Mouse (Mus musculus) hindbrain, embryonic 14.5 days (tissue): ENCODE measurements around the gene Abcc9. TPM values are rescaled to one million over a fixed set of nuclear protein-coding genes. Genes with fewer than 3 reads are reported as not detected.

Source experiments
- ATAC-seq: fragments of 200-750 bp; cut with Nextera tagmentation; 2 replicates; pipeline ENCODE4 v1.8.0; 2017; ENCODE audit warnings: moderate number of reproducible peaks, mild to moderate bottlenecking, moderate TSS enrichment, moderate library complexity; ENCODE audit not compliant: low FRiP score
- DNase-seq: peaks from one replicate; pipeline ENCODE4 v3.0.0-alpha.2; 2015; ENCODE audit warnings: low spot score
- H3K27ac ChIP-seq: fragments of 300-500 bp; sonication (generic); 2 replicates; pipeline ENCODE4 v1.5.1; 2014; ENCODE audit warnings: mild to moderate bottlenecking, moderate library complexity
- H3K27me3 ChIP-seq: fragments of 300-500 bp; sonication (generic); 2 replicates; pipeline ENCODE4 v1.6.1; 2014; ENCODE audit warnings: mild to moderate bottlenecking, low read length, mixed read lengths; ENCODE audit not compliant: control insufficient read depth, insufficient read depth
- H3K36me3 ChIP-seq: fragments of 300-500 bp; sonication (generic); replicated peaks from 2 replicates; pipeline ENCODE4 v1.6.1; 2014; ENCODE audit not compliant: control insufficient read depth, insufficient read depth
- H3K4me1 ChIP-seq: fragments of 300-500 bp; sonication (generic); replicated peaks from 2 replicates; pipeline ENCODE4 v1.6.1; 2014; ENCODE audit warnings: antibody characterized with exemption, low read length, mixed read lengths; ENCODE audit not compliant: control insufficient read depth, insufficient read depth
- H3K4me2 ChIP-seq: fragments of 300-500 bp; sonication (generic); replicated peaks from 2 replicates; pipeline ENCODE4 v1.6.1; 2014; ENCODE audit warnings: mild to moderate bottlenecking, moderate library complexity
- H3K4me3 ChIP-seq: fragments of 300-500 bp; sonication (generic); replicated peaks from 2 replicates; pipeline ENCODE4 v1.5.1; 2014; ENCODE audit warnings: mild to moderate bottlenecking, low read length
- H3K9ac ChIP-seq: fragments of 300-500 bp; sonication (generic); 2 replicates; pipeline ENCODE4 v1.6.1; 2014
- H3K9me3 ChIP-seq: fragments of 300-500 bp; sonication (generic); 2 replicates; pipeline ENCODE4 v1.6.1; 2016; ENCODE audit warnings: low read length; ENCODE audit not compliant: control insufficient read depth
- WGBS: fragments of 180-500 bp; shearing (Covaris S2); extraction: QIAGEN DNeasy Blood & Tissue Kit; methylation state at CpG from one replicate; pipeline ENCODE4 v1.1.7; 2014; 5-methylcytosine and 5-hydroxymethylcytosine counted together
- polyA plus RNA-seq: library from polyadenylated mRNA; unstranded; fragments of >200 nt; fragmentation: Nextera tagmentation; extraction: Ambion mirVana; gene quantifications from 2 replicates; pipeline ENCODE4 v1.2.1, GENCODE M21; 2014

The Abcc9 gene
- polyA plus RNA-seq, 1 experiment from 2014 or later, result 4.9 TPM

GRCm38 (mm10) chr6:142738225-142738624, 36.1 kb upstream of the Abcc9 start:
- H3K4me3 ChIP-seq, result no peak overlapping the region
- no peaks in the 10 kb centered on the region for H3K9me3 ChIP-seq
- no peaks in the 10 kb centered on the region for H3K36me3 ChIP-seq
- no peak overlapping the region for H3K4me2 ChIP-seq
- 93% methylated on average over 2 of the region's 2 CpGs for WGBS
- no peaks in the 10 kb centered on the region for H3K4me1 ChIP-seq
- ATAC-seq (no peak), DNase-seq (no peak)
- no peaks in the 10 kb centered on the region for H3K27me3 ChIP-seq
- no peak overlapping the region for H3K9ac ChIP-seq
- H3K27ac ChIP-seq, result no peak overlapping the region

- WGBS, result 51% methylated on average over 8 of the region's 8 CpGs
- DNase-seq (peak; percentile 83), ATAC-seq (peak; percentile 62; the same call in 1 of the 2 replicates)
- Histone ChIP-seq H3K4me3 (no peak overlapping the region), H3K9me3 (no peaks in the 10 kb centered on the region), H3K27ac (no peak overlapping the region), H3K36me3 (no peaks in the 10 kb centered on the region), H3K4me1 (no peaks in the 10 kb centered on the region), H3K27me3 (no peaks in the 10 kb centered on the region), H3K9ac (no peak overlapping the region), H3K4me2 (no peak overlapping the region)
Observed at GRCm38 (mm10) chr6:142735302-142736005, 33.3 kb upstream of the Abcc9 start.

- no peak for DNase-seq
- H3K4me1 ChIP-seq, result no peaks in the 10 kb centered on the region
- H3K9me3 ChIP-seq, result no peaks in the 10 kb centered on the region
- H3K4me3 ChIP-seq, result no peak overlapping the region
- 75% methylated on average over 14 of the region's 14 CpGs for WGBS
- no peaks in the 10 kb centered on the region for H3K36me3 ChIP-seq
- ATAC-seq, result no peak
- no peak overlapping the region for H3K27ac ChIP-seq
- H3K9ac ChIP-seq, result no peak overlapping the region
- no peaks in the 10 kb centered on the region for H3K27me3 ChIP-seq
- no peak overlapping the region for H3K4me2 ChIP-seq
Observed at GRCm38 (mm10) chr6:142732567-142733290, 30.6 kb upstream of the Abcc9 start.

- Histone ChIP-seq H3K4me1 (no peaks in the 10 kb centered on the region), H3K9me3 (no peaks in the 10 kb centered on the region), H3K4me3 (no peak overlapping the region), H3K27ac (no peak overlapping the region), H3K36me3 (no peaks in the 10 kb centered on the region), H3K27me3 (no peaks in the 10 kb centered on the region), H3K9ac (no peak overlapping the region), H3K4me2 (no peak overlapping the region)
- ATAC-seq (no peak), DNase-seq (no peak)
- 90% methylated on average over 4 of the region's 4 CpGs for WGBS
Observed at GRCm38 (mm10) chr6:142726032-142726431, 23.9 kb upstream of the Abcc9 start.

GRCm38 (mm10) chr6:142721731-142722130, 19.6 kb upstream of the Abcc9 start:
- no peak overlapping the region for H3K9ac ChIP-seq
- H3K27me3 ChIP-seq, result no peaks in the 10 kb centered on the region
- DNase-seq (no peak), ATAC-seq (no peak)
- no peak overlapping the region for H3K27ac ChIP-seq
- 87% methylated on average over 8 of the region's 8 CpGs for WGBS
- no peaks in the 10 kb centered on the region for H3K9me3 ChIP-seq
- no peaks in the 10 kb centered on the region for H3K36me3 ChIP-seq
- H3K4me1 ChIP-seq, result no peaks in the 10 kb centered on the region
- no peak overlapping the region for H3K4me3 ChIP-seq
- no peak overlapping the region for H3K4me2 ChIP-seq

- Histone ChIP-seq H3K9me3 (no peaks in the 10 kb centered on the region), H3K4me3 (no peak overlapping the region), H3K36me3 (no peaks in the 10 kb centered on the region), H3K4me2 (no peak overlapping the region), H3K9ac (no peak overlapping the region), H3K27me3 (no peaks in the 10 kb centered on the region), H3K4me1 (no peaks in the 10 kb centered on the region), H3K27ac (no peak overlapping the region)
- DNase-seq, result no peak
- ATAC-seq, result no peak
- 74% methylated on average over 6 of the region's 6 CpGs for WGBS
Observed at GRCm38 (mm10) chr6:142720641-142721040, 18.5 kb upstream of the Abcc9 start.

- no peak for DNase-seq
- H3K9ac ChIP-seq, result no peak overlapping the region
- no peaks in the 10 kb centered on the region for H3K27me3 ChIP-seq
- H3K4me3 ChIP-seq, result no peak overlapping the region
- no peak overlapping the region for H3K27ac ChIP-seq
- no peaks in the 10 kb centered on the region for H3K9me3 ChIP-seq
- H3K36me3 ChIP-seq, result no peaks in the 10 kb centered on the region
- ATAC-seq, result no peak
- no peaks in the 10 kb centered on the region for H3K4me1 ChIP-seq
- 74% methylated on average over 7 of the region's 7 CpGs for WGBS
- H3K4me2 ChIP-seq, result no peak overlapping the region
Observed at GRCm38 (mm10) chr6:142718167-142718566, 16.1 kb upstream of the Abcc9 start.

GRCm38 (mm10) chr6:142717186-142717585, 15.1 kb upstream of the Abcc9 start:
- H3K27ac ChIP-seq, result no peak overlapping the region
- no peak overlapping the region for H3K4me2 ChIP-seq
- WGBS, result 61% methylated on average over 4 of the region's 4 CpGs
- H3K9ac ChIP-seq, result no peak overlapping the region
- no peak overlapping the region for H3K4me3 ChIP-seq
- DNase-seq, result no peak
- H3K36me3 ChIP-seq, result no peaks in the 10 kb centered on the region
- H3K9me3 ChIP-seq, result no peaks in the 10 kb centered on the region
- H3K27me3 ChIP-seq, result no peaks in the 10 kb centered on the region
- H3K4me1 ChIP-seq, result no peaks in the 10 kb centered on the region
- ATAC-seq, result no peak

GRCm38 (mm10) chr6:142715026-142715425, 12.9 kb upstream of the Abcc9 start:
- H3K4me1 ChIP-seq, result no peaks in the 10 kb centered on the region
- H3K27me3 ChIP-seq, result no peaks in the 10 kb centered on the region
- DNase-seq (no peak), ATAC-seq (no peak)
- H3K9ac ChIP-seq, result no peak overlapping the region
- H3K27ac ChIP-seq, result no peak overlapping the region
- H3K4me2 ChIP-seq, result no peak overlapping the region
- H3K9me3 ChIP-seq, result no peaks in the 10 kb centered on the region
- H3K4me3 ChIP-seq, result no peak overlapping the region
- 89% methylated on average over 8 of the region's 8 CpGs for WGBS
- no peaks in the 10 kb centered on the region for H3K36me3 ChIP-seq
